Mouse (Mus musculus): ENCODE data around the gene Dpysl4. TPM values are rescaled to one million over a fixed set of nuclear protein-coding genes. Genes with fewer than 3 reads are reported as not detected.

The Dpysl4 gene
- polyA plus RNA-seq, 1 experiment, result not detected

GRCm38 (mm10) chr7:139139921-139140461, 54.2 kb downstream of the Dpysl4 start:
- Histone ChIP-seq H3K36me3 (replicated peaks; ENCODE audit: low read length) (no peaks in the 10 kb centered on the region), H3K4me1 (peaks cover 13% of the 10 kb centered on the region), H3K9me3 (peaks cover 10% of the 10 kb centered on the region), H3K4me3 (replicated peaks) (no peak overlapping the region), H3K27me3 (replicated peaks) (peaks cover 98% of the 10 kb centered on the region)
- TF ChIP-seq GATA1 (IDR thresholded peaks at IDR 0.05; ENCODE audit: borderline replicate concordance, low read length) (no peak), FLI1 (IDR thresholded peaks at IDR 0.05; ENCODE audit: low read length) (no peak)

GRCm38 (mm10) chr7:139143785-139144184, 58.0 kb downstream of the Dpysl4 start:
- TF ChIP-seq FLI1 (IDR thresholded peaks at IDR 0.05; ENCODE audit: low read length) (no peak), GATA1 (IDR thresholded peaks at IDR 0.05; ENCODE audit: borderline replicate concordance, low read length) (no peak)
- no peaks in the 10 kb centered on the region for H3K36me3 ChIP-seq (replicated peaks; ENCODE audit: low read length)
- peaks cover 41% of the 10 kb centered on the region for H3K4me1 ChIP-seq
- peaks cover 93% of the 10 kb centered on the region for H3K27me3 ChIP-seq (replicated peaks)
- H3K9me3 ChIP-seq, result peaks cover 10% of the 10 kb centered on the region
- H3K4me3 ChIP-seq (replicated peaks), result no peak overlapping the region

- H3K36me3 ChIP-seq (replicated peaks; ENCODE audit: low read length), result no peaks in the 10 kb centered on the region
- H3K4me1 ChIP-seq, result peaks cover 43% of the 10 kb centered on the region
- H3K4me3 ChIP-seq (replicated peaks), result no peak overlapping the region
- peaks cover 10% of the 10 kb centered on the region for H3K9me3 ChIP-seq
- no peak for TF ChIP-seq FLI1 (IDR thresholded peaks at IDR 0.05; ENCODE audit: low read length)
- TF ChIP-seq GATA1 (IDR thresholded peaks at IDR 0.05; ENCODE audit: borderline replicate concordance, low read length), result no peak
- H3K27me3 ChIP-seq (replicated peaks), result peaks cover 93% of the 10 kb centered on the region
These were observed 60.1 kb downstream of the Dpysl4 start for GRCm38 (mm10) chr7:139145891-139146290.

GRCm38 (mm10) chr7:139147360-139147759, 61.6 kb downstream of the Dpysl4 start:
- H3K4me1 ChIP-seq, result peaks cover 53% of the 10 kb centered on the region
- peaks cover 8% of the 10 kb centered on the region for H3K9me3 ChIP-seq
- no peak overlapping the region for H3K4me3 ChIP-seq (replicated peaks)
- TF ChIP-seq GATA1 (IDR thresholded peaks at IDR 0.05; ENCODE audit: borderline replicate concordance, low read length), result no peak
- TF ChIP-seq FLI1 (IDR thresholded peaks at IDR 0.05; ENCODE audit: low read length), result no peak
- peaks cover 93% of the 10 kb centered on the region for H3K27me3 ChIP-seq (replicated peaks)
- no peaks in the 10 kb centered on the region for H3K36me3 ChIP-seq (replicated peaks; ENCODE audit: low read length)

- H3K27me3 ChIP-seq (replicated peaks), result peaks cover 94% of the 10 kb centered on the region
- no peaks in the 10 kb centered on the region for H3K9me3 ChIP-seq
- H3K36me3 ChIP-seq (replicated peaks; ENCODE audit: low read length), result no peaks in the 10 kb centered on the region
- no peak overlapping the region for H3K4me3 ChIP-seq (replicated peaks)
- peaks cover 56% of the 10 kb centered on the region for H3K4me1 ChIP-seq
- no peak for TF ChIP-seq FLI1 (IDR thresholded peaks at IDR 0.05; ENCODE audit: low read length)
- TF ChIP-seq GATA1 (IDR thresholded peaks at IDR 0.05; ENCODE audit: borderline replicate concordance, low read length), result no peak
These were observed 63.6 kb downstream of the Dpysl4 start for GRCm38 (mm10) chr7:139149373-139149772.

- Histone ChIP-seq H3K4me3 (replicated peaks) (peak overlapping the region; percentile 29), H3K27me3 (replicated peaks) (peaks cover 96% of the 10 kb centered on the region), H3K9me3 (no peaks in the 10 kb centered on the region), H3K4me1 (peaks cover 49% of the 10 kb centered on the region), H3K36me3 (replicated peaks; ENCODE audit: low read length) (no peaks in the 10 kb centered on the region)
- no peak for TF ChIP-seq FLI1 (IDR thresholded peaks at IDR 0.05; ENCODE audit: low read length)
- no peak for TF ChIP-seq GATA1 (IDR thresholded peaks at IDR 0.05; ENCODE audit: borderline replicate concordance, low read length)
These were observed 65.3 kb downstream of the Dpysl4 start for GRCm38 (mm10) chr7:139151116-139151515.

Other genes starting within 250 kb of the Dpysl4 start
- 12.9 and 22.7 TPM in 2 replicates for gene Ppp2r2d, start 239.9 kb upstream of the Dpysl4 start, polyA plus RNA-seq (2012; ENCODE audit: insufficient read depth, low replicate concordance)
- 6.0 and 7.6 TPM in 2 replicates for gene Mapk1ip1, start 239.7 kb upstream of the Dpysl4 start, polyA plus RNA-seq (2012; ENCODE audit: insufficient read depth, low replicate concordance)
- 65.9 and 129 TPM in 2 replicates for gene Bnip3, start 176.5 kb upstream of the Dpysl4 start, polyA plus RNA-seq (2012; ENCODE audit: insufficient read depth, low replicate concordance)
- not detected in 2 replicates for gene Jakmip3, start 145.3 kb upstream of the Dpysl4 start, polyA plus RNA-seq (2012; ENCODE audit: insufficient read depth, low replicate concordance)
- 2.9 TPM in 1 of 2 replicates, not detected in the other for gene Lrrc27, start 127.0 kb downstream of the Dpysl4 start, polyA plus RNA-seq (2012; ENCODE audit: insufficient read depth, low replicate concordance)
- not detected in 2 replicates for gene Stk32c, start 127.3 kb downstream of the Dpysl4 start, polyA plus RNA-seq (2012; ENCODE audit: insufficient read depth, low replicate concordance)
- gene Pwwp2b, start 162.5 kb downstream of the Dpysl4 start, polyA plus RNA-seq (2012; ENCODE audit: insufficient read depth, low replicate concordance), result 11.6 and 15.8 TPM in 2 replicates